Mouse (Mus musculus): Measurements from ENCODE around the gene Gm10487. TPM values are rescaled to one million over a fixed set of nuclear protein-coding genes. Genes with fewer than 3 reads are reported as not detected.
"Not testable (repeated sequence)": the region's sequence is repeated elsewhere in the genome, so short reads cannot be mapped to it uniquely, and the experiment has no call there.

Gene Gm10487
- total RNA-seq (2022) = not detected

DNA sequence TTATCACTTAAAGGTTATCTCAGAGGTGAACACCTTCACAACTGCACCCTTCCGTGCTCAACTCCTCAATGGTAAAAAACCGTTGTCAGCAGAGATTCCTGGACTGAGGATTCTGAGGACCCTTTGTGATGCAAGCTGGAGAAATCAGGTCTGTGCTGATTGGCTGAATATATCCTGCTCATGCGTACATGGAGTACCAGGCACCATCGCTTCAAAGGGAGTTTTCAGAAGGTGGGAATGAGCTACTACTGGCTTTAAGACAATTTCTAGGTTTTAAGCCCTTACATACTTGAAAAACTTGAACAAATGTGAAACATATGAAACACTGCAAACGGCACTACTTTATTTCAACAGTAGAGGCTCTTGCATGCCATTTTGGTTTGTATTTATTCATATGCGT, at the start of gene Gm10487:
Gene Gm10487, minus strand, starts transcription at position 101 of the 400 bp plus-strand sequence.
- not testable (repeated sequence) for DNase-seq
